ENCODE assay signal across 23 mouse cellular contexts in genomic region chr2:6556913-6557312, GRCm38 (mm10).
DNase-seq lines count a peak whose midpoint lies in the region; ATAC-seq lines count a peak whose summit lies in the region.
"Had no signal": no experiment of that assay in that cellular context is flagged by ENCODE, and none has a peak within 500 bp of the region (broad histone marks: within the 10 kb centered on the region; RNA-seq: fewer than 3 reads in every experiment).

No protein-coding gene starts in this region.

- no peak overlapping the region for H3K9ac ChIP-seq in midbrain, embryonic 11.5 days (ENCODE audit: low read length)
- no peak overlapping the region for H3K9ac ChIP-seq in hindbrain, embryonic 12.5 days
- no peak overlapping the region for H3K9ac ChIP-seq in forebrain, embryonic 15.5 days (replicated peaks)
- H3K9ac ChIP-seq: embryonic facial prominence, embryonic 12.5 days; forebrain, embryonic 13.5 days had no signal

- H3K4me3 ChIP-seq in midbrain, embryonic 11.5 days (ENCODE audit: low read depth, low read length) = no peak overlapping the region
- no peak overlapping the region for H3K4me3 ChIP-seq in midbrain, embryonic 10.5 days
- no peak overlapping the region for H3K4me3 ChIP-seq in hindbrain, embryonic 12.5 days
- H3K4me3 ChIP-seq in forebrain, embryonic 15.5 days = no peak overlapping the region
- H3K4me3 ChIP-seq: embryonic facial prominence, embryonic 10.5 days; embryonic facial prominence, embryonic 12.5 days; forebrain, embryonic 13.5 days had no signal

- H3K27ac ChIP-seq in midbrain, embryonic 11.5 days (ENCODE audit: low read depth, low read length) = no peak overlapping the region
- no peak overlapping the region for H3K27ac ChIP-seq in midbrain, embryonic 10.5 days (replicated peaks)
- H3K27ac ChIP-seq in hindbrain, embryonic 12.5 days = no peak overlapping the region
- H3K27ac ChIP-seq in forebrain, embryonic 15.5 days (replicated peaks) = no peak overlapping the region
- H3K27ac ChIP-seq: embryonic facial prominence, embryonic 10.5 days; embryonic facial prominence, embryonic 12.5 days; forebrain, embryonic 13.5 days had no signal

- DNase-seq in midbrain, embryonic 11.5 days (ENCODE audit: low spot score, missing footprints) = peak; percentile 53
- DNase-seq in midbrain, embryonic 10.5 days (ENCODE audit: low spot score) = no peak
- DNase-seq in splenic B cell, adult 2 months (ENCODE audit: low read depth, low spot score) = peak; percentile 44
- no peak for DNase-seq in c-Kit-positive CD71-positive TER-119-positive erythroid progenitor cells, embryonic 14.5 days (ENCODE audit: low spot score)
- DNase-seq: adrenal gland, adult 8-10 months; adrenal gland, postnatal 14 days; adrenal gland, postnatal 36 days; cerebellum, adult 11 months; cerebellum, adult 18-20 months; cerebellum, adult 8-10 months; cerebellum, adult 9-11 months; cerebellum, postnatal 14 days; cerebellum, postnatal 36 days had no signal

- no peaks in the 10 kb centered on the region for H3K27me3 ChIP-seq in midbrain, embryonic 11.5 days (ENCODE audit: control insufficient read depth, insufficient read depth, low read length)
- H3K27me3 ChIP-seq in midbrain, embryonic 10.5 days (ENCODE audit: low read depth, poor library complexity, severe bottlenecking) = no peaks in the 10 kb centered on the region
- H3K27me3 ChIP-seq in splenic B cell, adult 2 months (ENCODE audit: control insufficient read depth, insufficient read depth, low read length, poor library complexity, severe bottlenecking) = no peaks in the 10 kb centered on the region
- H3K27me3 ChIP-seq in hindbrain, embryonic 12.5 days = no peaks in the 10 kb centered on the region
- H3K27me3 ChIP-seq in forebrain, embryonic 15.5 days = no peaks in the 10 kb centered on the region
- H3K27me3 ChIP-seq: embryonic facial prominence, embryonic 12.5 days; forebrain, embryonic 13.5 days; Patski had no signal

- no peak overlapping the region for H3K4me2 ChIP-seq in midbrain, embryonic 11.5 days
- H3K4me2 ChIP-seq in hindbrain, embryonic 12.5 days (replicated peaks) = no peak overlapping the region
- H3K4me2 ChIP-seq in forebrain, embryonic 15.5 days (replicated peaks) = no peak overlapping the region
- H3K4me2 ChIP-seq: embryonic facial prominence, embryonic 12.5 days; forebrain, embryonic 13.5 days had no signal

- H3K36me3 ChIP-seq in midbrain, embryonic 11.5 days (ENCODE audit: control insufficient read depth, insufficient read depth, low read length) = peaks cover 2% of the 10 kb centered on the region; the same call in 1 of the 2 replicates
- H3K36me3 ChIP-seq in midbrain, embryonic 10.5 days = peaks cover 47% of the 10 kb centered on the region
- H3K36me3 ChIP-seq in splenic B cell, adult 2 months (ENCODE audit: control insufficient read depth, insufficient read depth, low read length, poor library complexity, severe bottlenecking) = peaks cover 4% of the 10 kb centered on the region; the same call in 1 of the 2 replicates
- H3K36me3 ChIP-seq in hindbrain, embryonic 12.5 days = peaks cover 22% of the 10 kb centered on the region; the same call in 1 of the 2 replicates
- peaks cover 61% of the 10 kb centered on the region for H3K36me3 ChIP-seq in forebrain, embryonic 15.5 days
- H3K36me3 ChIP-seq: embryonic facial prominence, embryonic 12.5 days; G1E had no signal

- no peak for ATAC-seq in midbrain, embryonic 11.5 days (ENCODE audit: low FRiP score)
- peak; percentile 70 for ATAC-seq in common myeloid progenitor, adult 5-6 weeks (replicated peaks; ENCODE audit: low read depth, poor library complexity, severe bottlenecking)
- ATAC-seq in megakaryocyte, adult 5-6 weeks (ENCODE audit: poor library complexity, severe bottlenecking) = peak; percentile 38; the same call in 1 of the 2 replicates
- ATAC-seq in hindbrain, embryonic 12.5 days (ENCODE audit: low FRiP score) = no peak
- ATAC-seq in forebrain, embryonic 15.5 days (replicated peaks) = no peak
- ATAC-seq: forebrain, embryonic 13.5 days; forebrain, embryonic 16.5 days; Patski had no signal

- no peaks in the 10 kb centered on the region for H3K9me3 ChIP-seq in midbrain, embryonic 11.5 days (ENCODE audit: control insufficient read depth, low read length)
- H3K9me3 ChIP-seq in midbrain, embryonic 10.5 days (replicated peaks) = no peaks in the 10 kb centered on the region
- no peaks in the 10 kb centered on the region for H3K9me3 ChIP-seq in hindbrain, embryonic 12.5 days (replicated peaks)
- no peaks in the 10 kb centered on the region for H3K9me3 ChIP-seq in forebrain, embryonic 15.5 days
- H3K9me3 ChIP-seq: embryonic facial prominence, embryonic 10.5 days; embryonic facial prominence, embryonic 12.5 days; forebrain, embryonic 13.5 days; G1E had no signal

- 98% methylated on average over 2 of the region's 2 CpGs for WGBS in midbrain, embryonic 11.5 days
- 98% methylated on average over 2 of the region's 2 CpGs for WGBS in midbrain, embryonic 10.5 days
- 88% methylated on average over 2 of the region's 2 CpGs for WGBS in hindbrain, embryonic 12.5 days
- 75% methylated on average over 2 of the region's 2 CpGs for WGBS in forebrain, embryonic 15.5 days

- no peaks in the 10 kb centered on the region for H3K4me1 ChIP-seq in midbrain, embryonic 11.5 days (ENCODE audit: control insufficient read depth, insufficient read depth, low read length)
- H3K4me1 ChIP-seq in midbrain, embryonic 10.5 days = peaks cover 3% of the 10 kb centered on the region; the same call in 1 of the 2 replicates
- peaks cover 3% of the 10 kb centered on the region for H3K4me1 ChIP-seq in hindbrain, embryonic 12.5 days
- peaks cover 7% of the 10 kb centered on the region; the same call in 1 of the 2 replicates for H3K4me1 ChIP-seq in forebrain, embryonic 15.5 days
- H3K4me1 ChIP-seq: embryonic facial prominence, embryonic 10.5 days; embryonic facial prominence, embryonic 12.5 days; forebrain, embryonic 13.5 days had no signal

Comparison
In these comparisons a context has a peak if more than half of its experiments do, and no peak if none do; other contexts are left out.
1. DNase-seq: peak in midbrain, embryonic 11.5 days (single experiment) and splenic B cell, adult 2 months (single experiment); none in midbrain, embryonic 10.5 days (single experiment) and c-Kit-positive CD71-positive TER-119-positive erythroid progenitor cells, embryonic 14.5 days (single experiment).
2. ATAC-seq: peak in common myeloid progenitor, adult 5-6 weeks (single experiment) and megakaryocyte, adult 5-6 weeks (single experiment); none in midbrain, embryonic 11.5 days (single experiment), hindbrain, embryonic 12.5 days (single experiment) and forebrain, embryonic 15.5 days (single experiment).